Mouse (Mus musculus) gastrocnemius, adult 8-10 months (tissue): ENCODE measurements around the gene Optn. TPM values are rescaled to one million over a fixed set of nuclear protein-coding genes. Genes with fewer than 3 reads are reported as not detected.

Source experiments
- DNase-seq, 2 experiments: peaks; one replicate each; pipeline ENCODE4 v3.0.0; 2022; ENCODE audit warnings: low spot score in 2 of 2
- total RNA-seq, 4 experiments: library from RNA; stranded (reverse); gene quantifications; 2 replicates each; pipeline ENCODE4 v1.2.4; 2022

Gene Optn
- total RNA-seq, 4 experiments from 2014 or later: 65.9 to 85.6 (median 76.9) TPM

DNA sequence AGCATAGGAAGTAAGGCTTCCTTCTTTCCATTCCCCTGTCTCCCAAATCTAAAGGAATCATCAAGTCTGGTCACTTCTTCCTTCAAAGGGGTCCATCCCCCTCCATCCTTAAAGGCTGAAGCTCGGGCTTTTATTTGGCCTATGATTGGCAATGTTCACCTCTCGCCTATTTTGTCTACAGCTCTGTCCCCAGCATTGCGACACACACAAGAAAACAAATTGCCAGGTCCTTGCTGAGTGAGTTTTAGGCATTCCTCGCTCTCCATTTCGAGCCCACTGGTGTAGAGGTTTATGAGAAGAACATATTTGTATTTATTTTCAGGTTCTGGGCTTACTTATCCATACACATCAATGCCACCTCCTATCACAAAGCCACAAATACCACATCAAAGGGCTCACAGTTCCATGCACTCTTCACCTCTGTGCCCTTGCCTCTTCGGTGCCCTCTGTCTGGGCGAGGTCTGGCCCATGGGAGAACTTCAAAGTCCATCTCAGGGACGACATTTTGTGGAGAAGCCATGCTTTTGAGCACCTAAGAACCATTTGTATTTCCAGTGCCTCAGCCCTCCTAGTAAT lies 2.6 kb downstream of the Optn start:
- no peak for DNase-seq

GRCm38 (mm10) chr2:5059997-5060396 lies 3.9 kb downstream of the Optn start:
- no peak for DNase-seq

DNA sequence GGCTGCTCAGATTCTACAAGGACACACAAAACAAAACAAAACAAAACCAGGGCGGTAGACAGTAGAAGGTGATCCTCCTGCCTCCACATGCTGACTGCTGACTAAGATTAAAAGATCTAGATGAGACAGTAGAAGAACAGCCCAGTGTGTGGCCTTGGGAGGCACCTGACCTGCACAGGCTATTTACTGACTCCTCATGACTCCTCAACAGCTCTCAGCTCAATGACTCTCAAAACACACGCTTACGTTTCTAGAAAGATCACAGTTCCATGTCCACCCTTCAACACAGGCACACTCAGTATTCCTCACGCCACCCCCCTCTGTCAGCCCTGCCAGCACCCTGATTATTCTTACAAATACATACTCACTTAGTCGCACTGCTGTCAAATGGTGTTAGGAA lies 5.4 kb downstream of the Optn start:
- no peak for DNase-seq

GRCm38 (mm10) chr2:5050562-5050961 lies 13.3 kb downstream of the Optn start:
- DNase-seq: no peak

DNA sequence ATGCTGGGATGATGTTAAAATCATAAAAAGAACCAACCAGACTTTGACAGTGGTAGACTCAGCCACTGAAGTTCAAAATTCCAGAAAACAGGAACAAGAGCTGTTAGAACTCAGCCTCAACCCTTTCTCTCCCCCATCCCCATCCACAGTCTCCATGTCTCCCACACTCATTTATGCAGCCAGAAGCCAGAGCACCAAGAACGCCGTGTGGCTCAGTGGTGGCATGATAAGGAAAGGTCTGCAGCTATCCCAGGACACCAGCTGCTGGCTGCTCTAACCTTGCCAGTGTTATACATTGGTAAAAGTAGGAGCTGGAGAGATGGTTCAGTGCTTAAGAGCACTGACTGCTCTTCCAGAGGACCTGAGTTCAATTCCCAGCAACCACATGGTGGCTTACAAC lies 16.8 kb downstream of the Optn start:
- no peak for DNase-seq

DNA sequence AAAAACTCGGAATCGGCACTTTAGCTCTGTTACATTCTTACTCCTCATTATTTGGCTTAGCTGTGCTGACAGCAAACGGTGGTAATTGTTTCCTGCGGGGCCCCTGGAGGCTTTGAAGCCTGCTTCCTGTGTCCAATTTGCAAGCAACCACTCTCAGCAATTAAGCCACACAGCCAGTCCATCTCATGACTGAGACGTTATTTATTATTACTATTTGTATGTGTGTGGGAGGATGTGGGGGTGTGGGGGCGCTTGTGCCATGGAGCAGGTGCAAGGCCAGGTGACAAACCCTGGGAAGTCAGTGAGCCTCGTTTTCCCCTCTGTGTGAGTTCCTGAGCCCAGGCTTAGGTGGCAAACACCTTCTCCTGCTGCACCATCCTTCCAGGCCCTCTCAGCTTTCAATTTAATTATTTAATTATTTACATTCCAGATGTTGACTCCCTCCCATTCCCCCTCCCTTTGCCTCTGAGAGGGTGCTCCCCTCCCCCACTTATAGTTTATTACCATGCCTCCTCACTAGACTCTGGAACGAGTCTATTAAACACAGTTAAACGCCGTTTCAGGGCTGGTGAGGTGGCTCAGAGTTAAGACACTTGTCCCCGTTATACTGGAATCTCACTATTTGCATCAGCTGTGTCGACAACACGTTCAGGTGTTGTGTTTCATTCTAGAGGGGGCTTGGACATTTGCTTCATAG lies 18.4 kb downstream of the Optn start:
- DNase-seq: no peak

DNA sequence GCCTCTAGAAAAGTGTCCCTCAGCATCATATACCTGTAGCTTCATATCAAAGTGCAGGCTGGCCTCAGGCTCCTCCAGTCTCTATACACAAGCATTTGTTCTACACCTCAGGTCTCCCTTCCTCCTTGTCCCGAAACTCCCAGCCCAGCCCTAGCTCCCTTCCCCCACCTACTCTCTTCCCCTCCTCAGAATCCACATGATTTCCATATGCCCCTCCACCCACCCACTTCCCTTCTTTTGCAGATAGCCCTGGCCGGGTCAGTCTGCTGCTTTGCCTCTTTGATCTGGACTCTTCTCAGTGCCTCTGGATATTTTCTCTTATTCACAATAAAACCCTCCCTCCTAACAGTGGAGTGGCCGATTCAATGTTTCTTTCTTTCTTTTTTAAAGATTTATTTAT lies 19.5 kb downstream of the Optn start:
- DNase-seq: no peak

DNA sequence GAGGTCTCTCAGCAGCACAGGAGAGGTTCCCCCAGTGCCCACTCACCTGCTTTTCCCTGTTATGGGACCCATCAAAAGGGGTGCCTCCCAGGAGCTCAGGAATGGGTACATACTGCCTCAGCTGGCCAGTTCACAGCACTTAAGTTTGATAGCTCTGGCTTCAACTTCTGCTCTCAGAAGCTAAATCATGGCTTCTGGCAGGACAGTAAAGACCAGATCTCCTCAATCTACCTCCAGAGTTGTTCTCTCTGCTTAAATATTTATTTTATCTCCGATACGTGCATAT lies 20.4 kb downstream of the Optn start:
- no peak for DNase-seq

DNA sequence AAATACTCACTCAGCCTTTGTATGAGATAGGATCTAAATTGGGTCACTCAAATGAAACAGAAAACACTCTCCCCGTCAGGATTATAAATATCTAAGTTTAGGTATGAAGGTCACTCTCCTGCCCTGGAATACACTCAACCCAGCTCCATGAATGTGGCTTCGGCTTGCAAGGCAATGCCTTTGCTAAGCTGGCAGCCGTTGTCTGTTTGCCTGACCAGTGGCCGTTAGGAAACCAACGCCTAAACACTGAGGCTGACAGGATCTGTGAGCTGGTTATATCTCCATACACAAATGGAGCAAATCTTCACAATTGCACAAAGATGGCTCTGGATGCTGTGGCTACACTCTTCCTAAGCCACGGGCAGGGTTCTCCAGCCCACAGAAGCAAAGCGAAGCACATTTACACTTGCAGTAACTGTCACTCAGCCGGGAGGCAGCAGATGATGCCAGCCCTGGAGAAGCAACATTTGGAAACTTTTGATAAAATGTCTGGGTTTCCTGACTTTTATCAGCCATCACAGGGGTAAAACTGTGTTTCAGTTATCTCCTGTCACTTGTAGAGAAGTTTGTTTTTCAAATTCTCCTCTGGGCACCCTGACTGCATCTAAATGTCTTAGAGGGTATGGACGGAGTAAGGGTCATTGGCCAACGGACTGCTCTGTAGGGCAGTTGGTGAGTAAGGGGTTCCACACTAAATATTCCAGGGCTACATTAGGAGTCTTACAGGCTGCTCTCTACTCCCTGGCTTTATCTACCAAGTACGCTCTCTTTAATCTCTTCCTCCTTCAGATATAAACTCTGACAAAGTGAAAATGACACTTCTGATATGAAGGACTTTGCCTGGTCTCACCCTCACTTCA lies 21.0 kb downstream of the Optn start:
- DNase-seq: peak; percentile 23 to 52

DNA sequence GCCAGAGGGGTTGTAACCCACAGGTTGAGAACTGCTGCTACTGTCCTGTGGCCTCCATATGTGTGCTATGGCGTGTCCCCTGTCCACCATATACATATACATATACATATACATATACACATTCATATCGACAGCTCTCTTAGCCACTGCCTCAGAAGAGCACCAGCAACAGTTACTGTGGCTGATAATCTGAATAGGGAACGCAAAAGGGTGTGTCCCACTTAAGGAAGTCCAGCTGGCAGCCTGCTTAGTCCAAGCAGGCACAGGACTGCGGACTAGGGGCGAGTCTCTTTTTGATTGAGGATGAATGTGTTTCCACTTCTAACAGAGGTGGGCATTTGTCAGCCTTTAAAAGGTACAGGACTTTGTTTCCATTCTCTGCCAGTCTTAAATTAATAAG lies 22.0 kb downstream of the Optn start:
- no peak for DNase-seq

DNA sequence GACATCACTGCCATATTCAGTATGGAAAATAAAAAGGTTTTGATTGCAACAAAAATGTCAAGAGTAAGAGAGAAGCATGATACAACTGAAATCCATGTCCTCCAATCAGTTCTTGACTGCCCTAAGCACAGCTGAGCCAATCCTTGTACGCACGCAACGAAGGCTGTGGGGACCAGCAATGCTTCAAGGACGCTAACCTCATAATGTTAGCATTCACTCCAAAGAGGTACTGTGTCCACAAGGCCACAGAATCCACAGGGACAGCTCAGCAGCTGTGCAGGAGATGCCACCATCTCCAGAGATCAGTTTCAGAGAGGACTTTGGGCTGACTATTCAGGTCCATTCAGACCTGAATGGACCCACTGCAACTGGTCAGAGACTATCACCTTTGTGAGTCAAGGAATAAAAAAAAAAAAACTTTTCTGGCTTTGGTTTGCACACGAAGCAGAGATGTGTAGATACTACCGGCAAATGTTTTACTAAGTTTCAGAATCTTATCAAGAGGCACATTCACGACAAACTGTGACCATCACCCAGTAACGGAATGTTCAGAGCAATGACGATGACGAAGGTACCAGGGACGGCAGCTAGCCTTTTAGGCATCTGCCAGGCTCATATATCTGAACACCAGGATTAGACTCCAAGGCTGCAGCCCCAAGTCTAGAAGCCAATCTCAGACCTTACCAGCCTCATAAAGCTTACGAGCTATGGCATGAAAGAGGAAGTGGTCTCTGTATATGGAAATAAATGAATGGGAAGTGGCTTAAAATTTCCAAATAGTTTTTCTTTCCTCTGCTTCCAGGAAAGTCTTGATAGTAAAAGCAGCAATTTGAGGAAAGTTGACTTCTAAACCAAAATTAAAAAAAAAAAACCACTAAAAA lies 23.3 kb downstream of the Optn start:
- DNase-seq: peak in 1 of 2 experiments; percentile 17

DNA sequence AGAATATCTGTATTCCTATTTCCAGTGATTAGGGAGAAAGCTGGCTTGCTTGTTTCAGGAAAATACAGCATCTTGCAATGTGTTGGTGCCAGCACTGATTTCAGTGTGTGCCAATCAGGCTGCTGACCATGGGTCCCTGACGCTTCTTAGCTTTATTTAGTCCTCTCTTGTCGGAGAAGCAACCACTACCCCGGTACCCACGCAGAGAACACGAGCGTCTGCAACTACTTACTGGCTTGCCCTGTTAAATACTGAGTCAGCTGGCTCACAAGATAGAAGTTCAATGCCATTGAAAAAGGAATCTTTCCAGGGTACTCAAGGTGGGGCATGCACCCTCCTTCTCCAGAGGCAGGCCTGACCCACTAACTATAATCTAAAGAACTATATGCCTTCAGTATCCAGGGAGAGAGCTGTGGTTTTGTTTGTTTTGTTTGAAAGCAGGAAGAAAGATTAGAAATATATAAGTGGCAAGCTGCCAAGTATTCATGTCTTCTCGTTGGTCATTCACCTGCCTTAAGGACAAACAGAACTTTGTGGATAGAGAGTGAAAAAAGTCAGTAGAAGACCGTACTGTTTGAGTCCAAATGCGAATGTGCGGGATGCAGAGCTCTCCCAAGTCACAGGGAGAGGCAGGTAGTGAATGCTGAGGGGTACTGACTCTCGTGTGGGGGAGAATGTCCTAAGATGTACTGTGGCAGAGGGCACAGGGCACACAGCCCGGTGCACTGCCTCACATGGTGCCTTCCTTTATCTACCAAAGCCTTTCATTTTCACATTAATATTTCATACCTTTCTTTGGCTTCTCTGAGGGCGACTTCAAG lies 24.3 kb downstream of the Optn start:
- no peak for DNase-seq

DNA sequence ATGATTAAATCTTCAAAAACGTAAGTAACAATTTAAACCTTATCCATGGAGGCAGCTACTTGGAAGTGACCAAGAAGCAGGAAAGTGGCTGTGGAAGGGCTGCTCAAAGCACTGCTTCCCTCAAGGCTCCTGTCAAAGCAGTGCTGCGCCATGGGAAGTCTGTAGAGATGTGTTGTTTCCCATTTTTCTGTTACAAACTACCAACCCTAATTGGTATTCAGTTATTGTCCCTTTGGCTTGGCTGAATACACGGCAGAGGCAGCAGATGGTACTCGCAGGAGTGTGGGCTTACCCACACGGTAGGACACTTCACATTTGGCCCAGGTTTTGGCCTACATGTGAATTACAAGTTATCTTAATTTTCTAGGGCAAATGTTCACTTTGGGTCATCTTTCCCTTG lies 25.5 kb downstream of the Optn start:
- DNase-seq: no peak

GRCm38 (mm10) chr2:5037390-5037789 lies 26.5 kb downstream of the Optn start:
- no peak for DNase-seq

DNA sequence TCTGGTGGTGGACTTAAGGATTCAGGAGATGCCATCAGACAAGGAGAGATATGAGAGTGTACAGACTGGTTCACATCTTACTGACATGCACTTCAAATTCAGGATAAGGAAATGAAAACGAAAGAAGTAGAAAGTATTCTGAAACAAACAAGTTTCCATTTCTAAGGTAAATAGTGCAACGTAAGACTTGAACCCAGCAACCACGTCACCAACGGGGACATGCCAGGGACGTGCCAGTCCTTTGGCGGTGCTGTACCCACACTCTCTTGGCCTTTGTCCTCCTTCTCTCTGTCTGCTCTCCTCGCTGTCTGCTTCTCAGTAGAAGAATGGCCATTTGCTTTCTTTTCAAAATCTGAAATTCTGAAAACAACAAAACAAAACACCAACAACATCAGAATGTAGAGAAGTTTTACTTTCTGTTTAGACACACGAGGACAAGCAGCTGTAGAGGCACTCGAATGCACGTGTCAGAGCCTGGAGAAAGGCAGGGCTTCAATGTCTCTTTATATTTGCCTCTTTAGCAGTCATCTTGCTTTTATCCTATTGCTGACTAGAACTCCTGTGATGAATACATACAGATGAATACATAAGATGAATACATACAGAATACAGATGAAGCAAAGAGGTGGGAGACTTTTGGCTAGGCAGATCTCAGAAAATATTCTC lies 27.3 kb downstream of the Optn start:
- DNase-seq: no peak

DNA sequence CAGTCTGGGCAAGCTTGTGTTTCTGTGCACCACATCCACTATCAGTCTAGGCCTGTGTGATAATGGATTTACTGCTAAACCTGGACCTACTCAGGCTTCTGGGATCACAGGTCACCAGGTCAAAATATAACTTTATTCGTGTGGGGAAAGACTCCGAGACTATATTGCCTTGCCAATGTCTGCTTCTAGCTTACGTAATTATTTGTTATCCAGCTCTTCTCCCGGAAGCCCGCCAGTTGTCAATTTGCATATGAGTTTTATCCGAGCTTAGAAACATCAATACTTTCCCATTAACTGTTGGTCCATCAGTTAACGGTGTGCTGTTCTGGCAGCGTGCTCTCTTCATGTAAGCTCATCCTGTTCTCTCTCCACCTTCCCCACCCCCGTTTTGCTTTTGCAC lies 28.6 kb downstream of the Optn start:
- DNase-seq: no peak

- DNase-seq: no peak
Measured at GRCm38 (mm10) chr2:5034801-5035200, 29.1 kb downstream of the Optn start.

GRCm38 (mm10) chr2:5033546-5034420 lies 30.1 kb downstream of the Optn start:
- DNase-seq: peak in 1 of 2 experiments; percentile 34

- no peak for DNase-seq
Measured at GRCm38 (mm10) chr2:5032665-5033064, 31.2 kb downstream of the Optn start.
